Mouse (Mus musculus) brain, adult 2 months (tissue): ENCODE measurements around the gene Cdh16.
"Not testable (repeated sequence)": the region's sequence is repeated elsewhere in the genome, so short reads cannot be mapped to it uniquely, and the experiment has no call there.

Experiments used
- DNase-seq: peaks from one replicate; pipeline ENCODE4 v3.0.0; 2011; ENCODE audit warnings: low read depth, low spot score

Cdh16 gene

DNA sequence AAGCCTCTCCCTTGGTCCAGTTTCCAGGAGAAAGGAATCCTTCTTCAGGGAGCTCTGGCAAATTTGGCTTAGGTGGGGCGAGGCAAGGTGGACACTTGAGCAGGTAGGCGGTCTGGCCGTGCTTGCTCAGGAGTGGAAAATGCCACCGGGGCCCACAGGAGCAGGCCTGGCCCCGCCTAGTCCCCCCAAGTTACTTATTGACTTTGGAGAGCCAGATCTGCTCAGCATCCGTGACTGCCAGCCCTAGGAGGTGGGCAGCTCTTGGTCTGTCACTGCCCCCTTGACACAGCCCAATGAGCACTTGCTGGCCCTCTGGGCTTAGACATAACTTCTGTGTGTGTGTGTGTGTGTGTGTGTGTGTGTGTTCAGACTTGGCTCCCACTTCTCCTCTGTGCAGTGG lies at the start of gene Cdh16:
Gene Cdh16, minus strand, starts transcription at position 236 of the 400 bp plus-strand sequence.
- no peak for DNase-seq

DNA sequence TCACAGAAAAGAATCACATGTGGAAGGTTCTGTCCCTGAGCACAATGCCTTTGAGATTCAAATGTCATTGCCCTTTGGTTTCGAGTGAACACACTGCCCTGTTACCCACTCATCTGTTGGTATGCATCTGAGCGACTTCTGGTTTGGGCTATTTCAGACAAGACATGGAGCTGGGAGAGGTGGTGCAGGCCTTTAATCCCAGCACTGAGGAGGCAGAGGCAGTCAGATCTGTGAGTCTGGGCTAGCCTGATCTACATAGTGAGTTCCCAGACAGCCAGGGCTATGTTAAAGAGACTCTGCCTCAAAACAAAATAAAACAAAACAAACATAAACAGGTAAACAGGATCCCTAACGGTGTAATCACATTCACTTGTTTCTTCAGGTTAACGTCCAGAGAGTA lies 31.4 kb upstream of the Cdh16 start:
- DNase-seq = no peak

DNA sequence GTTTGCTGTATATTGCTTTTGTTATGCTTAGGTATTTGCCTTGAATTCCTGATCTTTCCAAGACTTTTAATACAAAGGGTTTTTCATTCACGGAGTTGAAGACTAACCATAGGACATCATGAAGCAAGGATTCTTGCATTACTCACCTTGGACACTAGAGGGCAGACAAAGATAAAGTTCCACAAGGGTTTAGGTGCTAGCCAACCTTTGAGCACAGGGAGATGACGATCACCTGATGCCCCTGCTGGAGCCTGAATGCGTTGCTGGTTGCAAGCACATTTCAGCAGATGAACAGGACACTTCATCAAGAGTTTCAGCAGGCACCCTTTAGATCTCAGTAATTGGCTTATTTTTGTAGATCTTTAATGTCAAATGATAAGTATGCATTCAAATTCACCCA lies 30.8 kb upstream of the Cdh16 start:
- peak; percentile 95 for DNase-seq

DNA sequence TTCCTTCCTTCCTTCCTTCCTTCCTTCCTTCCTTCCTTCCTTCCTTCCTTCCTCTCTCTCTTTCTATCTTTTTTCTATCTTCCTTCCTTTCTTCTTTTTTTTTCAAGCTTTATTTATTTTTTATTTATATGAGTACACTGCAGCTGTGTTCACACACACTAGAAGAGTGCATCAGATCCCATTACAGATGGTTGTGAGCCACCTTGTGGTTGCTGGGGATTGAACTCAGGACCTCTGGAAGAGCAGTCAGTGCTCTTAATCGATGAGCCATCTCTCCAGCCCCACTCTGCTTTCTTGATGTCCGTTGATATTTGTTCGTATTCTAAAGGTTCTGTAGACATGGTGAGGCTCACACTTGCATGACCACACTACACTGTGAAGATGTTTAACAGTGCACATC lies 20.0 kb upstream of the Cdh16 start:
- not testable (repeated sequence) for DNase-seq

DNA sequence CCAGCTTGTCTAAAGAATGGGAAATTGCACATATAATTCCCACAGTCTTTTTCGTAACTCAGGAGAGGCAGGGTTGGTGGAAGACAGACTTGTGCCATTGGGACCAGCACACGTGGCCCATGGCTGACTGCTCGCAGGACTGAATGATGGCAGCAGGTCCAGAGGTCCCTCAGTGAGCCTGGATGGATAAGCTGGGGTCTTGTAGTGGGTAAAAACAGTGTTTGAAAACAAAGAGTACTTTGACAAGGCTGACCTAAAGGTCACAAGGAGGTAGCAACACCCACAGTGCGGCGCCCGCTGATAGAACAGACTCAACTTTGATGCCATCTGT lies 18.1 kb upstream of the Cdh16 start:
- DNase-seq = no peak

DNA sequence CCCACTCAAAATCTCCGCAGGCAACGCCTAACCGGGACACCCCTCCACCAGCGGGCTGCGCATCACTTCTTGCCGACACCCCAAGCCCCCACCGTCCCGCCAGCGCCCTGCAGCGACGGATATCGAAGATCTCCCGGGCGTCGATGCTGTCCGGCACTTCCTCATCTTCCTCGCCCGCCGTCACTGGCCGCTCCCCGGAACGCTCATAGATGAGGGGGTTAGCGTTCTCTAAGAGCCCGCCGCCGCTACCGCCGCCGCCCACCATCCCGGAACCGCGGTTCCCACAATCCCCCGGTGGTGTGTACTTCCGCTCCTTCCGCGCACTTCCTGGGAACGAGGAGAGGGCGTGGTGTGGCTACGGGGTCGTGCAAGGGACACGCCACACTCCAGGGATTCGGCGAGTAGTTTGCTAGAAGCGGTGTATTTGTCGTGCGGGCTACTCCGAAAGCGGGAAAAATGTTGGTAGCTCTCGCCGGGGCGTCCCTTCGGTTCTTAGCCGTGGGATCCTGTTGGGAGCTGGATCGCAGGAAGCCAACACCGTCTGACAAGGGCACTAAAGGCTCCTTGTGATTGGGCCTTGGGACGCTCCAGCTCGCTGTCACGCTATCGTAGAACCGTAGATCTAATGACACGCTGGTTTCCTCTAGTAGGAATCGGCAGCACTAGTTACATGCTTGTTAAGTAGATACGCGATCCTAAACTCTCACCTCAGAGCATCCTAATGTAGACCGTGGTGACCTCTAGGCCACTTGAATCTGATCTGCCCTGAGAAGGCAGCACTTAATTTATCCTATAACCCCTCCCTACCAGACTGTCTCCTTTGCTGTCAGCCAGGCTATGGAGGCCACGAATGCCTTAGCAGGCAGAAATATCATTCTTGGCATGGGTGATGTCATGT lies 17.5 kb upstream of the Cdh16 start, which contains the start of gene Ciao2b:
Gene Ciao2b, minus strand, starts transcription at position 540 of the 898 bp plus-strand sequence.
- DNase-seq = peak; percentile 97

DNA sequence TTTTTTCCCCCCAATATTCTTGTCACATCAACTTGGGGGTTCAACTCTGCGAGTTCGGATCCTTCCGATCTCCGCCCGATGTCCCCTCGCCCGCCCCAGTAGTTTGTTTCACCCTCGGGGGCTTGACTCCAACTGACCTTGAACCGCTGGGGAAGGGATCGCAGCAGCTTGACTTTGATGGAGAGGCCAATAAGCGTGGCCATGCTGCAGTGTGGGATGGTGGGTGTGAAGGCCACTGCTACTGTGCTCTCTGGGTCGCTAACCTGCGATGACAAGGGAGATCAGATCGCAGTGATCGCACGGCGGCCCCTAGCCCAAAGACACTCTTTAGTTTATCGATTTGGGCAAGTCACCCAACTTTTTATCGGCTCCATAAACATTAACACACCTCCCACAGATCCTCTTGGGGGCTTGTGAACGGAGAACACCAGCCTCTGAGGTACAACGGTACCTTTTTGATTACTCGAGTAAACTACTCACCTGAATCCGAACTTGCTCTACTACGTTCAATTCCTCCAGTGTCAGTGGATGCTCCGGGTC lies 16.7 kb upstream of the Cdh16 start:
- no peak for DNase-seq

DNA sequence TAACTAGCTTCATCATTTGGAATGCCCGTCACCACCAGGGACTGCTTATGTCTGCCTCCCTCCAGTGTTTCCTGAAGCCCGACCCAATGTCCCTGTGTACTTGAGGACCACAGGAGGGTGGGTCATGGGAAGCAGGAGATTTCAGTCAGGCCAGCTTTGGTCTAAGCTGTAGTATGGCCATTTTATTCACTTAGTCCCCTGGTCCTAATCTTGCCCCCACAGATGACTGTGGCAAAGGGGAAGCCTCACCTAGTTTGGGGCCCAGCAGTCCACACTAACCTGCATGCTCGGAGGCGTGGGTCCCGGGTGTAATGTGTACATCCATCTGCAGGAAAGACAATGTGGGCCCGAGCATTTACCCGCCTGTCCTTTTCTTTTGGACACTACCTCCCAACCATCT lies 16.0 kb upstream of the Cdh16 start:
- DNase-seq = no peak

DNA sequence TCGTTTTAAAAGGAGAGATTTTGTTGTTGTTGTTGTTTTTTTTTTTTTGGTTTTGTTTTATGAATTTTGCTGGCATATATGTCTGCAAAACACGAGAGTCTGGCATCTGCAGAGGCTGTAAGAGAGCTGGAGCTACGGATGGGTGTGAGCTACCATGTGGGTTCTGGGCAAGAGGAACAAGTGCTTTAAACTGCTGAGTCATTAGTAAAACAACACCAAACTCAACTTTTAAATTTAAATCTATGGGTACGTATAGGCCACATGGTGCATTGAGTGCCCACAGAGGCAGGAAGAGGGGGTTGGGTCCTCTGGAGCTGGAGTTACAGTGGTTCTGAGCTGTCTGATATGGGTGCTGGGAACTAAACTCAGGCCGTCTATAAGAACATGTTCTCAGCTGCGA lies 13.8 kb upstream of the Cdh16 start:
- no peak for DNase-seq

DNA sequence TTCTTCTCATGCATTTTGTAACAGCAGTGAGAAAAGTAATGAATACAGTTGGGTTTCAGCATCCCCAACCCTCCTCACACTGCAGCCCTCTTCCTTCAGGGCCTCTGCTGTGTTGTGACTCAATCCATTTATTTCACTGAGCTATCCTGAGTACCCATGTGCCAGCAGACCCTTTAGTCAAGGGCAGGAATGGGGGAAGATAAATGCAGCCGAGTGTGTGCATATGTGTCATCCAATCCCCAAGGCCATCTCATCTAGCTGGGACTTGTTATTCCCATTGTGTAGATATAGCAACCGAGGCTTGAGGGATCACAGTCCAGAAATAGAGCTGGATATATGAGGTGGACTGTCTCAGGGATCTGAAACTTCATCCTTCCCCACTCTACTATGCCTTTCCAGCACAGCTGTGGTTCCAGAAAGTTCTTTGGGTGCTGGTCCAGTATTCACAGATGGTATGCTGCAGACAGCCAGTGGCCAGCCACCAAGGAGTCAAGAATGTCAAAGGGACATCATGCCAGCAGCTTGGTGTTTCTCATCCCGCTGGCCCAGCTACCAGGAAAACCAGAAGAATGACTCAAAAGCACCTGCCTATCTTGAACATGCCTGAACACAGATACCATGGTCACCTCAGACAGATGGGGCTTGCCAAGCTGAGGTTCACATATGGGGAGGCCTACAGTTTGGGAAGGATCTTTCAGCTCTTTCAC lies 11.0 kb upstream of the Cdh16 start:
- DNase-seq = no peak

DNA sequence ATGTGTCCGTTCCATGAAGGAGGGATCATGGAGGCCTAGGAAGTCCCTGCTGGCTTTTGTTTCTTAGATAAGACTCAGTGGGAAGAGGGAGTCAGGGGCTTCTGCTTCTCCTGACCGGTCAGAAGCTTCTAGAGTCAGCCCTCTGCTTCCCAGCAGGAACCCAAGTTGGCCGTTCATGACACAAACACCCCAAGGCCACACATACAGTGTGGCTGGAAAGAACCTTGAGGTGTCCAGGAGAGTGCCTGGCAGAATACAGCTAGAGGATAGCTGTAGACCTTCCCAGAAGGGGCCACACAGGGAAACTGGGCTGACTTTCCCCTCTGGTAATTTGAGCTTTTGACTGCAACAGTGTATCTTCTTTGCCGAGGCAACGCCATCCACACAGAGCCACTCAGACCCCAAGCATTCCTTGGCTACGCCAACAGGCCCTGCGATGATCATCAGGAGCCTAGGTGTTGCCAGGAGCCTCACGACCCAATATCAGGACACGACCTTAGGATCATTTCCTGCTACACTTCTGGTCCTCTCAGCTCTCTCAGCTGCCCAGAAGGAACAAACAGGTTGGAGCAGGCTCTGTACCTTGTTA lies 9.1 kb upstream of the Cdh16 start:
- no peak for DNase-seq

DNA sequence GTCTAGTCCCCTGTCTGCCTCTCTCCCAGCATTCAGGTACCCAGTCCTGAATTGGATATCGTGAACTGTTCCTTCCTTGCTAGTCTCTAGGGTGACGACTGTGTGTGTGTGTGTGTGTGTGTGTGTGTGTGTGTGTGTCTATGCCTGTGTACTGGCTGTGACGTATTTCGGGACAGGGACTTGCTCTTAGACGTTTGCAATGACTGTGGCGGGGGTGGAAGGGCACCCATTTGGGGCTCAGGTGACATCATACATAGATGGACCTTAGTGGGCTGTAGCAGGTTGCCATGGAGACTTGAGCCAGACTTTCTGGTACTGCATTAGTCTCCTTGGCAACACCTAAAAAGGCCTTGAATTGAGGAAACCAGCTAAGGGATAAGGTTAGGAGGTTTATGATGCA lies 8.3 kb upstream of the Cdh16 start:
- peak; percentile 74 for DNase-seq

DNA sequence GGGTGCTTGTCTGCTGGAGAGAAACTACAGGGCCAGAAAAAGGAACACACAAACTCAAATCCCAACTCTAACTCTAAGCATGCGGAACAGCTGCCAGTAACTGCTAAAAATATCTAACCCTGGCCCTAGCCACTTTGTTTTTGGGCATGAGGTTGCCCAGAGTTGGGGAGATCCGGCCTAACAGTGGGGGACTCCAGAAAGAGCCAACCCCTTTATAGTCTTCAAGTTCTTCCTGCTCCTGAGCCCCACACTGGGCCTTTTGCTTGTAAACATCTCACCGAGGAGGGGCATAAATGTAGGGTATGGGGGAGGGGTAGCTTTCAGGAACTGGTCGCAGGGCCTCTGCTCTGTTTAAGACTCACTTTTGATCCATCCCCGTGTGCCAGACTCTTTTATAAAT lies 7.8 kb upstream of the Cdh16 start:
- DNase-seq = no peak

DNA sequence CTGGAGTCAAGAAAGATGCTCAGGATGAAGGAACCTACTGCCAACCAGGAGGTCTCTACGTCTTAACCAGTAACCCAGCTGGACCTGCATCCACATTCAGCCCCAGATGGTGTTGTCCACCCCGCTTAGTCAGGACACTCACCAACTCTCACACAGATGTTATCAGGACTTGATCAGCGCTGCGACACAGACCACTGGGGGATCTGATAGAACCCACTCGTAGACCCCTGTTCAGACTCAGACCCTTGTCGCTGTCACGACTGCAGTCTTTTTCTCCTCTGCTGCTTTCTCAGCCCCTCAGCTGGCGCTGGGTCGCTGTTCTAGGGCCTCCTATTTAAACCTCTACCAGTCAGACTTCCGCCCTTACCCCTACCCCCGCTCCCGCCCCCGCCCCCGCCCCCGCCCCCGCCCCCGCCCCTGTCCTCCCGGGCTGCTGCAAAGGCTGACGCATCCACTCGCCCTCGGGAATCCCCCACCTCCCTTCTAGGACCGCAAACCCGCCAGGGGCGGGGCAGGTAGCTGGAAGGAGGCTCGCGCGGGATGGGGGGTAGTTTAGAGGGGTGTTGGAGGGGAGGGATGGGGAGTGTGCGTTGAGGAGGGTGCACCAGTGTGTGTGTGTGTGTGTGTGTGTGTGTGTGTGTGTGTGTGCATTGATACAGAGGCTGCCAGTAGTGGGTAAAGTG lies 6.9 kb upstream of the Cdh16 start, which contains the start of gene Rrad:
Gene Rrad, minus strand, starts transcription at position 347 of the 683 bp plus-strand sequence.
- peak; percentile 31 for DNase-seq

DNA sequence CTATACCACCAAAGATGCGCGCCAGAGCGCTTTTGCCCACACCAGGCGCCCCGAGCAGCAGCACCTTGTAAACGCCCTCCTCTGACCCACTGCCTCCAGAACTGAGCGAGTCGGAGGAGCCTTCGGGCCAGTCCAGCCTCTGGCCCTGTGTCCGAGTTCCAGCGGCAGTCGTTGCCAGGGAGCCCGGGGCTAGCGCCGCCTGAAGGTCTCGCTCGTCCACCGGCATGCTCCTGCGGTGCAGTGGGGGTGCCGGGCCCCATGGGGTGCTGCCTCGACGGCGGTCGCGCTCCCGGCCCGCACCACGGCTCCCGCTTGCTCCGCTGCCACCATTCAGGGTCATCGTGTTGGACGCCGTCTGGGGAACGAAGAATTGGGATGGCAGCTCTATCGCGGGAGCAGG lies 6.4 kb upstream of the Cdh16 start:
- no peak for DNase-seq

DNA sequence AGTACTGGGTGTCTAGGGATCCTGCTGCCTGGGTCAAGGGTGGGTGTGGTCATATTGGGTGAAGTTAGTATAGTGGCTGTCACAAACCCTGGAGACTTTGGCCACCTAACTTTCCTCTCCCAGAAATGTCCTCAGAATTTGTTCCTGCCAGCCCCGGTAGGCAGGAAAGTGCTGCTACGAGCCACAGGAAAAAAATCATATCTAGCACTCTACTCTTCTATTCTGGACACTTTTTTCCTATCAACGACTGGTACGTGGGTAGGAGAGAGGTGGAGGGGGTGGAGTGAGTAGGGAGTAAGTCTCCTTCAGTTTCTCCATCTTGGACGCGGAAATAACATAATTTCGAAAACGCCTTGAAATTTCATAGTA lies 5.9 kb upstream of the Cdh16 start:
- DNase-seq = no peak

DNA sequence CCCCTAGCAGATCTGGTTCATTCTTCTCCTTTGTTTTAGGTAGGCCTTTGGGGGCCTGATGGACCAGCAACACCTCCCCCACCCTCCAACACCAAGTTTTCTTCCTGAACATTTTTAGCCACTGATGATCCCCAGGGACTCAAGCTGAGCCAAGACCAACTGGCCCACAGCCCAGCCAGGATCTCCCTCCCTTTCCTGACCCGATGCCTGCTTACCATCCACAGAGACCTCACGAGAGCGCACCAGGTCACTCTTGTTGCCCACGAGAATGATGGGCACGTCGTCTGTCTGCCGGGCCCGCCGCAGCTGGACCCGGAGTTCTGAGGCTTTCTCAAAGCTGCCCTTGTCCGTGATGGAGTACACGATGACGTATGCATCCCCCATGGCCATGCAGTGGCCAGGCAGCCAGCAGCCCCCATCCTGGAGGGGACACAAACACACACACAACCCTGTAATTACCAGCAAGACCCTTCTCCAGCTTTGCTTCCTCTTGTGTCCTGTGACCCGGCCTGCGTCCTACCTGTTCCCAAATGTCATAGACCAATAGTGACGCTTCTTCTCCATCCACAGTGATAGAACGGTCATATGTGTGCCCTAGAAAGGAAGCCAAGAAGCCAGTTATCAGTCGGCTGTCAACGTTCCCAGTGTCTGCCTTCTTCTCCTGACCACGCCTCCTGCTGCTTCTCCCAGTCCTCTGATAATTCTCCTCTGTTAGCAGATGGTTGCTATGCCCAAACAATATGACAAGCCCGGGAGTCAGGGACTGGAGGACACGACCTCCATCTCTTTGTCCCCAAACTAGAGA lies 5.3 kb upstream of the Cdh16 start:
- no peak for DNase-seq

DNA sequence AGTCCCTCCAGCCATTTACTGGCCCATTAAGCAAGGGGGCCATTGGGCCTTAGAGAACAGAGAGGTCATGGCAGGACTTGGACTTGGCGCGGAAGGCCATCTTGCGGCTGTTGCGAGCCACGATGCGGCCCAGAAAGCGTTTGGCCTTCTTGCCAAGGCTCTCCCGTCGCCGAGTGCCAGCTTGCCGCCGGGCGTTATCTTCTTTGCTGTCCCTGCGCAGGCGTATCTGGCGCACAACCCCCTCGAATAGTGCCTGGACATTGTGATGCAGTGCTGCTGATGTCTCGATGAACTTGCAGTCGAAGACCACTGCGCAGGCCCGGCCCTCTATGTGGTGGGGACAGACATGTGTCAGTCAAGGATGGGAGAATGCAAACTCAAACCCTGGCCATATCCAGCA lies 4.2 kb upstream of the Cdh16 start:
- no peak for DNase-seq

DNA sequence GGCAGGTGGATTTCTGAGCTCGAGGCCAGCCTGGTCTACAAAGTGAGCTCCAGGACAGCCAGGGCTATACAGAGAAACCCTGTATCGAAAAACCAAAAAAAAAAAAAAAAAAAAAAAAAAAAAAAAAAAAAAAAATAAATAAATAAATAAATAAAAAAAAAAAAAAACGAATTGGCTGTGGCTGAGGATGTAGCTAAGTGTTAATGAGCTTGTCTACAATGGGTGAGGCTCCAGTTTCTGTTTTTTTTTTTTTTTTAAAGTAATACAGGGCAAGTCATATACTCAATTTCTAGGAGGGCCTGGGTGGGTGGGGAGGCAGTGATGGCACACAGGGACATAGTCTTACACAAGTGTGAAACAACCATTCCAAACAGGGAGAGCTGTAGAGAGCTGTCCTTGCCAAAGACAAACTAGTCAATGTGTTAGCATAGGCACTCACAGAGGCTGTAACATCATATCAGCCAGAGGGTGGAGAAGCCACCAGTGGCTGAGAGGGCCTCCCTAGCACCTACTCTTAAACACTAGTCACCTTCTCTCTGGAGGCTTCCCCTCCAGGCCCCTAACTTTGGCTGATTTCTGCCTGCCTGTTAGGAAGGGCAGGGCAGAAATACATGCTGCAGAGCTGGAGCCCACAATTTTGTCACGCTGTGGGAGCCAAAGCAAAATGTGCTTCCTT lies 3.0 kb upstream of the Cdh16 start:
- DNase-seq = no peak

DNA sequence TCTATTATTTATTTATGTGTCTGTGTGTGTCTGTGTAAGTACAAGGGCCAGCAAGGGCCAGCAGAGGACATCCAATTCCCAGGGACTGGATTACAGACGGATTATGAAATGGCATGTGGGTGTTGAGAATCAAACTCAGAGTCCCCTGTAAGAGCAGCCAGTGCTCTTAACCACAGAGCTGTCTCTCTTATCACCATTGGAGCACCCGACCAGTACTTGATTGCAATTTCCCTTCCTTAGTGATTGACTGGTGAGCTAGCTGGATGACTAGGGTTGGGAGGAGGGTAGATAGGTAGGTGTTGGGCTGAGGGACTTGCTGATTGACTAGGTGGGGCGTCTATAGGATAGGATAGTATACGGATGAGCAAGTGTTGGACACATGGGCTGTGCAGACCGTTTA lies 3.4 kb downstream of the Cdh16 start:
- DNase-seq = no peak
